Mouse (Mus musculus) urinary bladder, adult 18-20 months (tissue): ENCODE data around the gene Copb1.

ENCODE experiments used
- DNase-seq, 2 experiments: peaks; one replicate each; pipeline ENCODE4 v3.0.0; 2022; ENCODE audit warnings: low spot score in 2 of 2, mixed read lengths in 2 of 2

Gene Copb1

DNA sequence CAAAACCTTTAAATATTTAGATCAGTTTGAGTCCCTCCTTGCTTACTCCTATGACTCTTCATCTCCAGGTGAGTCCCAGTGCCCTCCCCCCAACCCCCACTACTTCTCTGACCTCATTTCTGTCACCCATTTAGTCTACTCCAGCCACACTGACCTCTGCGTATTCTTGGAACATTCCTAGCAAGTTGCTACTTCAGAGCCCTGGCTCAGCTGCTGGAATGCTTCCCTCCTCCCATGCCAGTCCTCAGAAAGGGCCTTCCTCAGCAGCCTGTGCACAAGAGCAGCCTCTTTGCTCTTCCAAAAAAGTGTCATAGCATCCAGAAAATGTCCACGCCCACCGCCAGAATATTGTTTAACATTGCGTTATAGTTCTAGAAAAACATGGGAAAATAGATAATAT is 84.5 kb downstream of the Copb1 start:
- DNase-seq = no peak

DNA sequence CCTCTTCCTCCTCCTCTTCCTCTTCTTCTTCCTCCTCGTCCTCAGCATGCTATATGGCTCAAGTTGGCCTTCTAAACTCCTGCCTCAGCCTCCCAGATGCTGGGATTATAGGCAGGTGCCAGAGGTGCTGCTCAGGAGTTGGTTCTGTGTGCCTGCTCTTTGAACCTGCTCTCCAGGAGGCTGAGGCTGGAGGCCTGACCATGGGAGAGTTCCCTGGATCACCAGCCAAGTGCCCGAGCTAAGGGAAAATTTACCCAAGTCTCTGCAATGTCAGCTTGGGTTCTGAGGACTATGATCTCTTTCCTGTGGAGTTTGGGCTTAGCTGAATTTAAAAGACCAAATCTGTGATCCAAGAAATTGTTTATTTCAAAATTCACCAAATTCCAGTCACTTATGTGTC is 85.1 kb downstream of the Copb1 start:
- no peak for DNase-seq
